Mouse (Mus musculus): ENCODE measurements around the gene Otud7a. TPM values are rescaled to one million over a fixed set of nuclear protein-coding genes. Genes with fewer than 3 reads are reported as not detected.
A peak's percentile ranks its signal among the peaks of the same experiment; 100 is the strongest.

The Otud7a gene
- polyA plus RNA-seq, 1 experiment: 52.1 TPM

DNA sequence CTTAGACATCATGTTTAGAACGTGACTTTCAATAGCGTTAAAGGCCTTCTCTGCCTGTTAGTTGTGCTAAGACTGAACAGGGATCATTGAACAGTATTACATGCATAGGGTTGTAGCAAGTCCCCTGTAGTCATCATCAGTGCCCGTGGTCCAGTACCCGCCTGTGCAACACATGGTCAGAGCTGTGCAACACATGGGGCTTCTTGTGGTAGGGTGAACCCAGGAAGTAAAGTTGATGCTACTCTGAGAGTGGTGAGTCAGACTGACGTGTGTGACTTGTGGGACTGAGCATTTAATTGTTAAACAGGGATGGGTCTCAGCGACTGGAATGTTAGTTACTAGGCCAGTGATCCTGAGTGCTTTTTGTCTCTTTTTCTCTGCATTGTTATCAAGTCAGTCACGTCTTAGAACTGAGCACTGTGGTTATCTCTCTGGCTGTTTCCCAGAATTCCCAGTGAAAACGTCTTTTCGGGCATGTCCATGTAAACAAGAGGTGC, 52.5 kb downstream of the Otud7a start:
- no peak for TF ChIP-seq CTCF (IDR thresholded peaks at IDR 0.05; ENCODE audit: extremely low read depth, insufficient read depth, low read length)
- TF ChIP-seq POLR2A (IDR thresholded peaks at IDR 0.05; ENCODE audit: extremely low read depth, insufficient read depth, low read length): no peak
- H3K4me1 ChIP-seq (ENCODE audit: control insufficient read depth, insufficient read depth, low read length): peaks cover 6% of the 10 kb centered on the region
- H3K27ac ChIP-seq (ENCODE audit: insufficient read depth, low read length): no peak overlapping the region

DNA sequence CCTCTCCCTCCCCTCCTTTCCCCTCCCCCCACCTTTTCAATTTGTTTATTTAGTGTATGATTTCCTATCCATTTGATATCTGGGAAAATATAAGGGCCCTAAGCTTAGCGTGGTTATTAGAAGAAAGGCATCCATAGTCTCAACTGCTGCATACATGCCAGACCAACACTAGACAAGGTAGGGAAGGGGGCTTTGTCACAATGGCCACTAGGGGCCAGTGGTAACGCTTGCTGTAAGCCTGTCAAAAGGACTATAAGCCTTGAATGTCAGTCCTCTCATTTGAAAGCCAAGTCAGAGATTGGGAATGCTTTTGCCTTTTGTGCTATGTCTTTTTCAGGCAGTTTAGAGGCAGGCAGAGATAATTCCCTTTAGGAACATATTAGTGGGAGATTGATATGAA, 59.7 kb downstream of the Otud7a start:
- no peak overlapping the region for H3K27ac ChIP-seq (ENCODE audit: insufficient read depth, low read length)
- no peak overlapping the region for H3K4me3 ChIP-seq (ENCODE audit: insufficient read depth, low read length)

More for the DNA sequence above, 52.5 kb downstream of the Otud7a start:
- H3K4me3 ChIP-seq (ENCODE audit: insufficient read depth, low read length): no peak overlapping the region

DNA sequence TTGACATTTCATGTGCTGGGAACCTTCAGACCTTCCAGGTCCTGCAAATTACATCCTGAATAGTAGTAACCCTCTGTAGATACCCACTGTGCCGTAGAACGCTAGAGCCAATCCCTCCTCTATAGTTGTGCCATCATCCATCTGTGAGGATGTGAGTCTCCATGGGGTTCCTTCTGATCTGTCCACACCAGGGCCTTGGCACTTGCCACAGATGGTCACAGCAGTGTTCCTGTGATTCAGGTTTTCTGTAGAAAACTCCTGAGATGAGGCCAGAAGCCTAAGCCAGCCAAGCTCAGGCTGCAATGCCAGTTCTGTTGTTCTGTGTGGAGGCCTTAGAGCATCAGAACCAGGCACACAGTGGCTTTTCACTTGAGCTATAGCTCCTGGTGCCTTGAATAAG, 63.5 kb downstream of the Otud7a start:
- no peak for TF ChIP-seq POLR2A (IDR thresholded peaks at IDR 0.05; ENCODE audit: extremely low read depth, insufficient read depth, low read length)
- TF ChIP-seq CTCF (IDR thresholded peaks at IDR 0.05; ENCODE audit: extremely low read depth, insufficient read depth, low read length): no peak
- H3K4me3 ChIP-seq (ENCODE audit: insufficient read depth, low read length): no peak overlapping the region
- H3K4me1 ChIP-seq (ENCODE audit: control insufficient read depth, insufficient read depth, low read length): no peaks in the 10 kb centered on the region; the same call in 1 of the 2 replicates
- H3K27ac ChIP-seq (ENCODE audit: insufficient read depth, low read length): no peak overlapping the region; the same call in 1 of the 2 replicates

More for the DNA sequence above, 59.7 kb downstream of the Otud7a start:
- no peaks in the 10 kb centered on the region; the same call in 1 of the 2 replicates for H3K4me1 ChIP-seq (ENCODE audit: control insufficient read depth, insufficient read depth, low read length)
- TF ChIP-seq CTCF (IDR thresholded peaks at IDR 0.05; ENCODE audit: extremely low read depth, insufficient read depth, low read length): peak; percentile 45; the same call in 1 of the 2 replicates
- no peak for TF ChIP-seq POLR2A (IDR thresholded peaks at IDR 0.05; ENCODE audit: extremely low read depth, insufficient read depth, low read length)

DNA sequence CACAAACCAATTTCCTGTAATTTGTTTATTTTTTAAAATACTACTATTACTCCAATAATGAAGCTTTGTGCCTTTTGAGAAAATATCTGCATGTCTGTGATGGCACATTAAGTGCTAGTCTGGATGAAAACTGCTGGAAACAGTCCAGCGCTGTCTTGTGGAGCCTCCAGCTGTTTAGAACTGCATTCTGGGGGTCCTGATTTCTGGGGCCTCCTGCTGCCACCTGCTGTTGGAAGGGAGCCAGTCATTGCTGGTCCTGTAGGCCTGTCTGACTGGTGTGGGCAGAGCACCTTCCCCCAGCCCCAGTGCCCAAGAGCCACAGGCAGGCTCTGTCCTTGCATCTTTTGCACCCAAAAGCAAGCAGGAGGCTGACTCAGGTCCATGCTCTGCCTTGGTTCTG, 65.3 kb downstream of the Otud7a start:
- Histone ChIP-seq H3K4me3 (ENCODE audit: insufficient read depth, low read length) (no peak overlapping the region), H3K27ac (ENCODE audit: insufficient read depth, low read length) (no peak overlapping the region), H3K4me1 (ENCODE audit: control insufficient read depth, insufficient read depth, low read length) (no peaks in the 10 kb centered on the region; the same call in 1 of the 2 replicates)
- no peak for TF ChIP-seq POLR2A (IDR thresholded peaks at IDR 0.05; ENCODE audit: extremely low read depth, insufficient read depth, low read length)
- no peak for TF ChIP-seq CTCF (IDR thresholded peaks at IDR 0.05; ENCODE audit: extremely low read depth, insufficient read depth, low read length)

DNA sequence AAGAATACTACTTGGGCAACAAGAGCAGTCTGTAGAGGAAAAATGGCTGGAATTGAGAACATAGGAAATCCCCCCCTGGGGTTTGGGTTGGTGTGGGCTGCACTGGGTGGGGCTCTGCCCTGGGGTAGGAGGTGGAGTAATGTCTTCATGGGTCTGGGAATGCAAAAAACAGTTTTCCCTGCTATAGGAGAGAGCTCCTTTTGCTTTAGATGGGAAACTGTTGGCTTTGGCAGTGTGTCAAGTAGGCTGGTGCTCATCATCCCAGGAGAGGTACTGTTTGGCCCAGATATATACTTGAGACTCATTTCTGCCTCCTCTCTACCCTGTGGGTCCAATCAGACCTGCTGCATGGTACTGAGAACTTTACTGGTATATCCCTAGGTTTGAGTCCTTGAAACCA, 66.9 kb downstream of the Otud7a start:
- Histone ChIP-seq H3K4me1 (ENCODE audit: control insufficient read depth, insufficient read depth, low read length) (no peaks in the 10 kb centered on the region), H3K27ac (ENCODE audit: insufficient read depth, low read length) (no peak overlapping the region), H3K4me3 (ENCODE audit: insufficient read depth, low read length) (no peak overlapping the region)
- TF ChIP-seq POLR2A (IDR thresholded peaks at IDR 0.05; ENCODE audit: extremely low read depth, insufficient read depth, low read length) (no peak), CTCF (IDR thresholded peaks at IDR 0.05; ENCODE audit: extremely low read depth, insufficient read depth, low read length) (no peak)

DNA sequence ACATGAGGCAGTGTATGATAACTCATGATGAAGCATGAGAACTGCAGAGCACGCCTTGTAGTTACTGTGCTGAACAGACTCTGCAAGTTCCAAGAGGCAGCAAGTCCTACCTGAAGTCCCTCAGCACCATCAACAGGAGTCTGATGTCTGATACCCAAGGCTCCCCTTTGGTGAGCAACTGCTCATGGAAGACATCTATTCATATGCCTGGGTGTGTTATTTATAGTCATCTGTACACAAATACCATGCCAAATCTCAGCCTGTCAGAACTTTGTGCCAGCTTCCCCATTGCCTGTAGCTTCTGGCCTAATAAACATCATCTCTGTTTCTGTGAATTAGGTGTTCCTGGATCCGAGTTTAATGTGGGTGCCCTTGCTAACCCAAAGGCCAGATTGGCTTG, 68.0 kb downstream of the Otud7a start:
- no peaks in the 10 kb centered on the region for H3K4me1 ChIP-seq (ENCODE audit: control insufficient read depth, insufficient read depth, low read length)
- TF ChIP-seq POLR2A (IDR thresholded peaks at IDR 0.05; ENCODE audit: extremely low read depth, insufficient read depth, low read length) (no peak), CTCF (IDR thresholded peaks at IDR 0.05; ENCODE audit: extremely low read depth, insufficient read depth, low read length) (no peak)
- H3K27ac ChIP-seq (ENCODE audit: insufficient read depth, low read length): no peak overlapping the region
- no peak overlapping the region for H3K4me3 ChIP-seq (ENCODE audit: insufficient read depth, low read length)

DNA sequence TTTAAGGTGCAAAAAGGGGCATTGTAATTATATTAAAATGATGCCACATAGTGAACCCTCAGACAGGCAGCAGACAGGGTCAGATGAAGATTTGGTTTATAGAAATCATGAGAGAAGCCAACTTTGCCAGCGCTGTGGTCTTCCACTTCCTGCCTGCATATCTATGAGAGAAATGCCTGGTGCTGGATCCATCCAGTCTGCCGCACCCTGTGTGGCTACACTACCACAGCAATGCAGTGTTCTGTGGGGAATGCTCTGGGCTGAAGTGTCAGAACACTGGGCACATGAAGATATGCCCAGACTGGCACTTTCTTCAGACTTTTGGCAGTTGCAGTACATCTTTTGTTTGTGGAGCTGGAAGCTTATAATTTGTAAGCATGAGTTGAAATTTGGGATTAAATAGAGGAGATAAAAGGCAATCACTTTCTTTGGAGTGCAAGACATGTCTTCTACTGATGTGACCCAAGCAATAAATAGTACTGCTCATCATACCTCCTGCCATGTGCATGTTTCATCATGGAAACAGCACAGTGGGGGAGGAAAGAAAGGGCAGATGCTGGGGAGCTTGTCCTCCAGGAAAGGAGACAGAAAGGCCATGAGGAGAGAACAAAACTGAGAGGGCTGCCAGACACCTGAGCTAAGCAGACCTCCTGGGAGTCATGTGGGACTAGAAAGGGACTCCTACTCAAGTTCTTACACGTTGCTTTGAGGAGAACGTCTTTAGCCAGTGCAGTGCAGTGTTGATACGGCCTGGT, 71.8 kb downstream of the Otud7a start:
- Histone ChIP-seq H3K27ac (ENCODE audit: insufficient read depth, low read length) (no peak overlapping the region), H3K4me1 (ENCODE audit: control insufficient read depth, insufficient read depth, low read length) (peaks cover 2% of the 10 kb centered on the region; the same call in 1 of the 2 replicates), H3K4me3 (ENCODE audit: insufficient read depth, low read length) (no peak overlapping the region)
- TF ChIP-seq CTCF (IDR thresholded peaks at IDR 0.05; ENCODE audit: extremely low read depth, insufficient read depth, low read length) (no peak), POLR2A (IDR thresholded peaks at IDR 0.05; ENCODE audit: extremely low read depth, insufficient read depth, low read length) (no peak)

DNA sequence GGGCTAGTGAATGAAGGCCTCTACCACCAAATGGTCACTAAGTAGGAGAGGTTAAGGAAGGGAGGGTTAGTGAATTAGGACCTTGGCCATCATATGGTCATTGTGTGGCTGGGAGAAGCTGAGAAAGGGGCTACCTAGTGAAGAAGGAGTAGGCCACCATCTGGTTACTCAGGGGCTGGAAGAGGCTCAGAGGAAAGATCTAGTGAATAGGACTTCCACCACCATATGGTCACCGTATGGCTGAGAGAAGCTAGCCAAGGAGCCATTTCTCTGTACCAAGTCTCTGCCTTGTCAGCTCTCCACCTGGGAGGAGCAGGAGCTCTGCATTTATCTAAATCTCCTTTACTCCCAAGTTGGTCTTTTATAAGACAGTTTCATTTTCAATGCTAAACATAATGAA, 75.7 kb downstream of the Otud7a start:
- TF ChIP-seq POLR2A (IDR thresholded peaks at IDR 0.05; ENCODE audit: extremely low read depth, insufficient read depth, low read length) (no peak), CTCF (IDR thresholded peaks at IDR 0.05; ENCODE audit: extremely low read depth, insufficient read depth, low read length) (no peak)
- H3K27ac ChIP-seq (ENCODE audit: insufficient read depth, low read length): no peak overlapping the region
- H3K4me1 ChIP-seq (ENCODE audit: control insufficient read depth, insufficient read depth, low read length): peaks cover 4% of the 10 kb centered on the region; the same call in 1 of the 2 replicates
- no peak overlapping the region for H3K4me3 ChIP-seq (ENCODE audit: insufficient read depth, low read length)

DNA sequence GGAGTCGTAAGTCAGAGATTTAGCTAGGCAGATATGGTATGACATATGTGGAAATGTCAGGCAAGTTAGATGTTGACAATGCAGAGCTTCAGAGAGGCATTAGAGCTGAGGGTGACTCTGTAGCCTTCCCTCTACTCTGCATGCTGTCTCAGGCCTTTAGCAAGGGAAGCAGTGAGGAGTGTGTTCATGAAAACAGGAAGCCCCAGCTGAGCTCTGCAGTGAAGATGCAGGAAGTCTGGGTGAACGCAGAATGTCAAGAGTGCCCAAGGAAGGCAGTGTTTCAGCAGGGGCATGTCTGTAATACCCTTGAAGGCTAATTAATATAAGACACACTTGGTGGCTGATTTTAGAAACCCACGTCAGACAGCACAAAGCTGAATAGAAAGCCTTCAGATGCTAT, 77.9 kb downstream of the Otud7a start:
- Histone ChIP-seq H3K4me3 (ENCODE audit: insufficient read depth, low read length) (no peak overlapping the region), H3K4me1 (ENCODE audit: control insufficient read depth, insufficient read depth, low read length) (peaks cover 4% of the 10 kb centered on the region; the same call in 1 of the 2 replicates), H3K27ac (ENCODE audit: insufficient read depth, low read length) (no peak overlapping the region)
- no peak for TF ChIP-seq POLR2A (IDR thresholded peaks at IDR 0.05; ENCODE audit: extremely low read depth, insufficient read depth, low read length)
- TF ChIP-seq CTCF (IDR thresholded peaks at IDR 0.05; ENCODE audit: extremely low read depth, insufficient read depth, low read length): no peak

DNA sequence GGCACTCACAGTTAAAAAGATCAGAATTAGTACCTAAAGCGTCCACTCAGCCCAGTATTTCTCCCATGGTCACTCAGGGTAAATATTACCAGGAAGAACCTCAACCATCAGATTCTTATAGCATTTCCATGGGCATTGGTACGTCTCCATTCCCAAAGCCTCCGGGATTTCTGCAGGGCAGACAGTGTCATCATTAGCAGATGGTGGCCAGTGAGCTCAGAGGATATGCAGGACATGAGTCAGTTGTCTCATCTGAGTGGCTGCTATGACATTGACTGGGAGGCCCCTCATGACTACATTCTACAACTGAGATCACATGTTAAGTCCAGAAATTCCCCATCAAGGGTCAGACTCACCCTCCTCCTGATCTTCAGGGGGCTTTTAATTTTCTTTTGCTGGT, 78.5 kb downstream of the Otud7a start:
- Histone ChIP-seq H3K4me1 (ENCODE audit: control insufficient read depth, insufficient read depth, low read length) (peaks cover 4% of the 10 kb centered on the region; the same call in 1 of the 2 replicates), H3K4me3 (ENCODE audit: insufficient read depth, low read length) (no peak overlapping the region), H3K27ac (ENCODE audit: insufficient read depth, low read length) (no peak overlapping the region)
- no peak for TF ChIP-seq CTCF (IDR thresholded peaks at IDR 0.05; ENCODE audit: extremely low read depth, insufficient read depth, low read length)
- TF ChIP-seq POLR2A (IDR thresholded peaks at IDR 0.05; ENCODE audit: extremely low read depth, insufficient read depth, low read length): no peak
